Mouse (Mus musculus) gastrocnemius, postnatal 25 days (tissue): ENCODE results near the gene Wnt3. TPM values are rescaled to one million over a fixed set of nuclear protein-coding genes. Genes with fewer than 3 reads are reported as not detected.

Experiments
- DNase-seq: peaks from one replicate; pipeline ENCODE4 v3.0.0; 2022
- total RNA-seq, 2 experiments: library from RNA; stranded (reverse); gene quantifications; 1 replicate in 1 of 2; 2 replicates in 1 of 2; pipeline ENCODE4 v1.2.3; 2021

Gene Wnt3
- total RNA-seq, 2 experiments from 2014 or later = not detected

DNA sequence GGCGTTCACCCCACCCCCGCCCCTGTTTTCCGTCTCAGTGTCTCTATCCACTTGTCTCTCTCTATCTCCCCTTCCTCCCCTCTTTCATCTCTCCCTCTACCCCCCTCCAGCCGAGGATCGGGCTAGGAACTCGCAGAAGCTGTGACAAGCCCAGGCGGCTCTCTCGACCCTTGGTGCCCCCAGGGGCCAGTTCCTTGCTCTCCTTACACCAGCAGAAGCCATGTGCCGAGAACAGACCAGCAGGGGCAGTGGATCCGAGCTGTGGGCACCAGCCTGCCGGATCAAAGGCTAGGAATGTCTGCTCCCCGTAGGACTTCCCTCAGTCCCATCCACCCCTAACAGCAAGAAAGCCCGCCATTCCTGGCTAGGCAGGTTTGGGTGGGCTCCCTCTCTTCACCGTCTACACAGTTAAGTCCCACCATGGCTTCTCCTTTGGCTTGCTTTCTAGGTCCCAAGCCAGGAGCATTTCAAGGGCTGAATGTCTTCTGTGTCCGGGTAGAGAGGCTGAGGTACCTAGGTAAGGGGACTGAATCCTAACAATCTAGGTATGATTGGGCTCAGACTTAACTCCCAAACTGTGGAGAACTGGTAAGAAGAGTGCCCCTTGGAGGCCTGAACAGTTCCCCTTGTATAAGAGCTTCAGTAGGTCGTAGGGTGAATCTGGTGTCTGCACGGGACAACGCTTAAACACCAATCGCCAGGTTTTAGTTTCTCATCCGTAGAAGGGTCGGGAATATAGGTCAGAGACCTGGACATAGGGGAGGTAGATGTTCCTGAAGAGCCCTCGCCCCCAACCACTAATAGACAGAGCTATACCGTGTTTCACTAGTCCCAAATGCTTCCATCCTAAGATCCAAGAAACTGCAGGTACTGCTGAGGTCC is 1.2 kb upstream of the Wnt3 start:
- DNase-seq = no peak

GRCm38 (mm10) chr11:103774228-103774530 is 229 bp downstream of the Wnt3 start:
- no peak for DNase-seq

- DNase-seq = no peak
Observed at GRCm38 (mm10) chr11:103780152-103780551, 6.2 kb downstream of the Wnt3 start.

GRCm38 (mm10) chr11:103789951-103790350 is 16.0 kb downstream of the Wnt3 start:
- DNase-seq = no peak

DNA sequence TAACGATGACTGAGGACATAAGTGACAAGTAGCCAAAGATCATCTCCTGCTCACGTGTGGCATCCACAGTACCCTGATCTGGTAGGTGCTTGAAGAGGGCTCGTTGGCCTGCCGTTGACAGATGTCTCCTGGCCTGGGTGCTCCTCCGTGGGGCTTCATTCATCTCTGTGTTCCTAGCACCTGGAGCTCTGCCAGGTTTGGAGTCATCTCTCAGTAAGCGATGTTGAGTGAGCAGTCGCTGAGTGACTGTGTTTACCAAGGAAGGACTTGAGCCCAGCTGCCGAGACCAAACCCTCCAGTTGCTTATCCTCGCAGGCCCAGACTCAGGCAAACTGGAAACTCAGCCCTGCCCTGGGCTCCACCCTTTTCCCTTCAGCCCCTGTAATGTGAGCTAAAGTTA is 27.2 kb downstream of the Wnt3 start:
- DNase-seq = no peak

- DNase-seq = no peak
Observed at GRCm38 (mm10) chr11:103804126-103804525, 30.2 kb downstream of the Wnt3 start.

- no peak for DNase-seq
Observed at GRCm38 (mm10) chr11:103804804-103805203, 30.9 kb downstream of the Wnt3 start.

DNA sequence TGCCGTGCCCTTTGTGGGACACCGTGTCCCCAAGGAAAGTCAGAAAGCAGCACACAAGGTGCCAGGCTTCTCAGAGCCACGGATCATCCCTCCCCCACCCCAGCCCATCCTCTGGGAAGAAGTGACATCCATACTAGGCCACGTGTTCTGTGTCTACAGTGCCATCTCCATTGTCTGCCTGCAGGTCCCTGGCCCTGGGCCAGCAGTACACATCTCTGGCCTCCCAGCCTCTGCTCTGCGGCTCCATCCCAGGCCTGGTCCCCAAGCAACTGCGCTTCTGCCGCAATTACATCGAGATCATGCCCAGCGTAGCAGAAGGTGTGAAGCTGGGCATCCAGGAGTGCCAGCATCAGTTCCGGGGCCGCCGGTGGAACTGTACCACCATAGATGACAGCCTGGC is 34.0 kb downstream of the Wnt3 start:
- no peak for DNase-seq

- no peak for DNase-seq
Observed at GRCm38 (mm10) chr11:103808771-103809610, 35.0 kb downstream of the Wnt3 start.

DNA sequence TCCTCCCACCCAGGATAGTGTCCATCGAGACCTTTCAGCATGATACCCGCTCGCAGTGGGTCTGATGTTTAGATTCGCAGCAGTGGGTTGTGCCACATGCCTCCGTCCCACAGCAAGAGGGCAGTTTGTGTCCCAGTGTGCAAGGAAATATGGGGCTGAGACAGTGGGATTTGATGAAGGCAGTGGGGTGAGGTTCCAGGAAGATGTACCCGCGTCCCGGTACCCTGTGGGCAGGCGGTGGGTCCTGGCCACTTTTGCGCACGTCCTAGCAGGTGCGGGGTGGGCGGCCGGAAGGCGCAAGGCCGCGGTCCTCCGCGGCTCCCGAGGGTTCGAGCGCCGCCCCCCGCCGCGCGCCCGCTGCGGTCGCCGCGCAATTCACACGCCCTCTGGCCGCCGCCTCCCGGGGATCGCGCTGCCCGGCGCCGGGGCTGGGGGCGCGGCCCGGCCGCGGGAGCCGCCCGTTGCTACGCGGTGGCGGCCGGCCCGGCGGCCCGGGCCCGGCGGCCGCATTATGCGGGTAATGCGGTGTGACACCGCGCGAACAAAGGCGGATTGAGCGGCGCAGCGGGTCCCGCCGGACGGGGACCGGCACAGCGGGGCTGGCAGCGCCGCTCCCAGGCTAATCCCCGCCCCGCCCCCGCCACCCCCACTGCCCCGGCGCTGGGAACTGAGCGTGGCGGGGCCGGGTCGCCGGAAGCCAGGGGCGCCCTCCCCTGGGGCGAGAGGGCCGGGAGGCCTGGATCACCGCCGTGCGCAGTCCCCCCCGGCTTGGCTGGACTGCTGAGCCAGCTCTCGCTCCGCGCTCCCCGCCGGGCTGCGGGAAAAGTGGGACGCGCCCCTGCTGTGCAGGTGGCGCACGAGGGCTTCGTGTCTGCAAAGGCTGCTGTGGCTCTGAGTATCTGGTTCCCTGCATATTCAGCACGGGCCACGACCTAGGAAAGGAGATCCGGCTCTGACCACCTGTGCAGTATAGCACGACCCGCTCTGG is 36.0 kb downstream of the Wnt3 start:
- DNase-seq = no peak

- DNase-seq = no peak
Observed at GRCm38 (mm10) chr11:103810631-103811030, 36.7 kb downstream of the Wnt3 start.

DNA sequence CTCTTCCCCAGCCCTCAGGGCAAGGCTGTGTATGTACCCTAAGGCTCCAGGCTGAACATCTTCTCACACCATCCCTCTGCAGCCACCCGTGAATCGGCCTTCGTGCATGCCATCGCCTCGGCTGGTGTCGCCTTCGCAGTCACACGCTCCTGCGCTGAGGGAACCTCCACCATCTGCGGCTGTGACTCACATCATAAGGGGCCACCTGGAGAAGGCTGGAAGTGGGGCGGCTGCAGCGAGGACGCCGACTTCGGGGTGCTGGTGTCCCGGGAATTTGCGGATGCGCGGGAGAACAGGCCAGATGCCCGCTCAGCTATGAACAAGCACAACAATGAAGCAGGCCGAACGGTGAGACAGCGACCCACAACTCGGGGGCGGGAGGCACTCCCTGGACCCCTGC is 37.3 kb downstream of the Wnt3 start:
- no peak for DNase-seq

DNA sequence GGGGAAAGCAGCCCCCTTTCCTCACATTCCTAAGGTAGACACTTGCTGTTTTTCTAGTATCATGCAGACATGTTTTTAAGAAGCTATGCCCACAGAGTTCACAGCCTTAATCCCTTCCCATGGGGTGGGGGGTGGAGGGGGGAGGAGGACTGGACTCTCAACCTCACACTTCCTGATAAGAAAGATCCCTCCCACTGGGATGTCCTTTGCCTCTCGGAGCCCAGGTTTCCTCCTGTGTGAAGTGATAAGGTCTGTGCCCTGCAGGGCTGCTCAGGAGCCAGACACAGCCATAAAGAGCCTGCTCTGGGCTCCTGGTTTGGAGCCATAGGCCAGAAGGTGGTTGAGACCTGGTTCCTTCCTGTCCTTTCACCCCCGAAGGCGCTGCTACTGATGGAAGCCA is 40.9 kb downstream of the Wnt3 start:
- no peak for DNase-seq

DNA sequence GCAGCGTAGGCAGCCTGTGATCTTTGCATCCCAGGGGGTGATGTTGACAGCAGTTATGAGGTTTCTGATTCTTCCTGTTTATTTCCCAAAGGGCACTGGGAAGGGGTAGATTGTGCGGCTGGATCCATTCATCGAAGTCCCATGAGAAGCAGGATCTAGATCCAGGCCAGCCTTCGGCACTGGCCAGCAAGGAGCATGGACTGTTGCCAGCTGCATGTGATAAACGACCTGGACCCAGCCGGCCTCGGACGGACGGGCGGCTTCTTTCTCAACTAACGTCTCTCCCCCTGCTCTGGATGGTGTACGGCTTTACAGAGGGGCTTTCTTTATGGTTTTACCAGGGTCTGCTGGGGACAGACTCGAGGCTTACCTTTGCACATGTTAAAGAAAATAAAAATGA is 42.0 kb downstream of the Wnt3 start:
- DNase-seq = no peak

DNA sequence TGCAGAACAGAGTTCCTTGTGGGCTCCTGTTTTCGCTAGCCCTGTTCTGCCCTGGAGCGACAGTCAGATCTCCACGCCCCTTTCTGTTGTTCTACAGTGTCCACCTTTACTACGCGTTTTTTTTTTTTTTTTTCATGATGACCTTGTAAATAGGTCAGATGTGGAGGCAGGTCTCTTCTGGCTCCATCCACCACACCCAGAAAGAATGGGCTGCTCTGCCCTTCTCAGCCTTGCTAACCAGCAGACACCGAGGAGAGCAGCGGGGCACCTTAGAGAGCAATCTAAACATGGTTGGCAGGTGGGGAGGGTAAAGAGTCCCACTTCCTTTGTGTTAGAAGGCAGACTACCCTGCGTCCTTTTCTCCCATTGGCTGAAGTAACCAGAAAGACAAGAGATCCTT is 42.8 kb downstream of the Wnt3 start:
- DNase-seq = no peak

DNA sequence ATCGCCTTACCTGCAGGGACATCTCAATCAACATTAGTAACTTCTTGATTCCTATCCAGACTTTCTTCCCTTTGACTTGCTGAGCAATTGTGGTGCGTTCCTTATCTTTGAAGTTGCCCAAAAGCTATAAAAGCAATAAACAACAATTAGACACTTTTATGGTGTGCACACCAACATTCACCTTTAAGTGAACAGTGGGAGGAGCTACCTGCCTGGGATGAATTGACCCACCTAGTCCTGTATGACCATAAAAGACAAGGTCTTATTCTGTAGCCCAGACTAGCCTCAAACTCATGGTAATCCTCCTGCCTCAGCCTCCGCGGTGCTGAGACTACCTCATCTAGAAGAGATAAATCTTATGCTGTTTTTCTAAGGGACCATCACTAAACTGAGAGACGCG is 53.3 kb downstream of the Wnt3 start:
- DNase-seq = no peak

DNA sequence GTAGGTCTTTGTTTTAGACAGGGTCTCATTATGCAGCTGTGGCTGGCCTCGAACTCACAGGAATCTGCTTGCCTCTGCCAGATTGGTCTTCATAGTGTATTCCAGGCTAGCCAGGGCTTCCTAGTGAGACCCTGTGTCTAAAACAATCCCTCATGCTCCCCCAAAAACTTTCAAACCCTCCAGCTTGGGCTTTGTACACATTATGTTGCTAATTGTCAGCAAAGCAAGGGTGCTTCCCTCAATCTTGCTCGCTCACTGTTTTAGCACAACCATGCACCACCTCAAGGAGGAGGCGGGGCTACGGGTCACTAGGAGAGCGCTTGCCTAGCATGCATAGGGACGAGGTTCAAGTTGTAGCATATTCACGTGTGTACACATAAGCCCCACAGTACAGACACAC is 54.9 kb downstream of the Wnt3 start:
- no peak for DNase-seq

- no peak for DNase-seq
Observed at GRCm38 (mm10) chr11:103829956-103830355, 56.0 kb downstream of the Wnt3 start.

- DNase-seq = no peak
Observed at GRCm38 (mm10) chr11:103830476-103830875, 56.5 kb downstream of the Wnt3 start.

- DNase-seq = no peak
Observed at GRCm38 (mm10) chr11:103831766-103832165, 57.8 kb downstream of the Wnt3 start.

- DNase-seq = no peak
Observed at GRCm38 (mm10) chr11:103832331-103832730, 58.4 kb downstream of the Wnt3 start.

GRCm38 (mm10) chr11:103838955-103839354 is 65.0 kb downstream of the Wnt3 start:
- no peak for DNase-seq
